Mouse (Mus musculus): ENCODE measurements around the gene Cdh5. TPM values are rescaled to one million over a fixed set of nuclear protein-coding genes. Genes with fewer than 3 reads are reported as not detected.

Cdh5 gene
- polyA plus RNA-seq, 1 experiment from 2014 or later = 12.7 TPM

GRCm38 (mm10) chr8:104186827-104187226 lies 85.4 kb downstream of the Cdh5 start:
- WGBS = 95% methylated on average over 4 of the region's 4 CpGs
- no peaks in the 10 kb centered on the region for H3K27me3 ChIP-seq (ENCODE audit: control insufficient read depth, insufficient read depth, low read length)
- no peak overlapping the region for H3K4me2 ChIP-seq (ENCODE audit: low read length)
- ATAC-seq (ENCODE audit: low FRiP score, low TSS enrichment) = no peak
- no peak overlapping the region for H3K27ac ChIP-seq (replicated peaks; ENCODE audit: low read depth, low read length)
- no peak overlapping the region for H3K9ac ChIP-seq (replicated peaks; ENCODE audit: low read length)
- no peak for DNase-seq
- no peaks in the 10 kb centered on the region for H3K9me3 ChIP-seq (ENCODE audit: control insufficient read depth, low read length)
- no peaks in the 10 kb centered on the region for H3K36me3 ChIP-seq (ENCODE audit: control insufficient read depth, insufficient read depth, low read length)
- peaks cover 8% of the 10 kb centered on the region for H3K4me1 ChIP-seq (ENCODE audit: control insufficient read depth, insufficient read depth, low read length)
- H3K4me3 ChIP-seq (replicated peaks; ENCODE audit: low read depth, low read length) = no peak overlapping the region

GRCm38 (mm10) chr8:104187622-104188021 lies 86.2 kb downstream of the Cdh5 start:
- H3K27me3 ChIP-seq (ENCODE audit: control insufficient read depth, insufficient read depth, low read length) = no peaks in the 10 kb centered on the region
- no peak overlapping the region for H3K4me3 ChIP-seq (replicated peaks; ENCODE audit: low read depth, low read length)
- WGBS = 92% methylated on average over 6 of the region's 6 CpGs
- no peak overlapping the region for H3K27ac ChIP-seq (replicated peaks; ENCODE audit: low read depth, low read length)
- no peak overlapping the region for H3K4me2 ChIP-seq (ENCODE audit: low read length)
- no peaks in the 10 kb centered on the region for H3K36me3 ChIP-seq (ENCODE audit: control insufficient read depth, insufficient read depth, low read length)
- no peak overlapping the region for H3K9ac ChIP-seq (replicated peaks; ENCODE audit: low read length)
- H3K9me3 ChIP-seq (ENCODE audit: control insufficient read depth, low read length) = no peaks in the 10 kb centered on the region
- no peak for ATAC-seq (ENCODE audit: low FRiP score, low TSS enrichment)
- DNase-seq = no peak
- H3K4me1 ChIP-seq (ENCODE audit: control insufficient read depth, insufficient read depth, low read length) = peaks cover 12% of the 10 kb centered on the region

GRCm38 (mm10) chr8:104188459-104188858 lies 87.0 kb downstream of the Cdh5 start:
- ATAC-seq (ENCODE audit: low FRiP score, low TSS enrichment) (no peak), DNase-seq (no peak)
- no peak overlapping the region for H3K4me3 ChIP-seq (replicated peaks; ENCODE audit: low read depth, low read length)
- no peak overlapping the region for H3K27ac ChIP-seq (replicated peaks; ENCODE audit: low read depth, low read length)
- 67% methylated on average over 5 of the region's 5 CpGs for WGBS
- no peaks in the 10 kb centered on the region for H3K36me3 ChIP-seq (ENCODE audit: control insufficient read depth, insufficient read depth, low read length)
- no peaks in the 10 kb centered on the region for H3K27me3 ChIP-seq (ENCODE audit: control insufficient read depth, insufficient read depth, low read length)
- H3K4me1 ChIP-seq (ENCODE audit: control insufficient read depth, insufficient read depth, low read length) = peaks cover 12% of the 10 kb centered on the region
- H3K9me3 ChIP-seq (ENCODE audit: control insufficient read depth, low read length) = no peaks in the 10 kb centered on the region
- H3K4me2 ChIP-seq (ENCODE audit: low read length) = no peak overlapping the region
- H3K9ac ChIP-seq (replicated peaks; ENCODE audit: low read length) = no peak overlapping the region

- Histone ChIP-seq H3K4me1 (ENCODE audit: control insufficient read depth, insufficient read depth, low read length) (peaks cover 12% of the 10 kb centered on the region), H3K27me3 (ENCODE audit: control insufficient read depth, insufficient read depth, low read length) (no peaks in the 10 kb centered on the region), H3K4me2 (ENCODE audit: low read length) (no peak overlapping the region; the same call in 1 of the 2 replicates), H3K9me3 (ENCODE audit: control insufficient read depth, low read length) (no peaks in the 10 kb centered on the region), H3K27ac (replicated peaks; ENCODE audit: low read depth, low read length) (peak overlapping the region; percentile 52; the same call in 1 of the 2 replicates), H3K4me3 (replicated peaks; ENCODE audit: low read depth, low read length) (no peak overlapping the region), H3K9ac (replicated peaks; ENCODE audit: low read length) (no peak overlapping the region), H3K36me3 (ENCODE audit: control insufficient read depth, insufficient read depth, low read length) (no peaks in the 10 kb centered on the region)
- WGBS = 34% methylated on average over 6 of the region's 6 CpGs
- ATAC-seq (ENCODE audit: low FRiP score, low TSS enrichment) (no peak), DNase-seq (no peak)
These were observed 89.5 kb downstream of the Cdh5 start for GRCm38 (mm10) chr8:104190777-104191468.

GRCm38 (mm10) chr8:104191496-104191895 lies 90.1 kb downstream of the Cdh5 start:
- no peaks in the 10 kb centered on the region for H3K9me3 ChIP-seq (ENCODE audit: control insufficient read depth, low read length)
- no peak overlapping the region for H3K9ac ChIP-seq (replicated peaks; ENCODE audit: low read length)
- peak overlapping the region; percentile 52; the same call in 1 of the 2 replicates for H3K27ac ChIP-seq (replicated peaks; ENCODE audit: low read depth, low read length)
- 16% methylated on average over 11 of the region's 11 CpGs for WGBS
- DNase-seq (peak; percentile 64), ATAC-seq (ENCODE audit: low FRiP score, low TSS enrichment) (no peak; the same call in 1 of the 2 replicates)
- no peaks in the 10 kb centered on the region for H3K27me3 ChIP-seq (ENCODE audit: control insufficient read depth, insufficient read depth, low read length)
- no peaks in the 10 kb centered on the region for H3K36me3 ChIP-seq (ENCODE audit: control insufficient read depth, insufficient read depth, low read length)
- H3K4me1 ChIP-seq (ENCODE audit: control insufficient read depth, insufficient read depth, low read length) = peaks cover 12% of the 10 kb centered on the region
- no peak overlapping the region for H3K4me3 ChIP-seq (replicated peaks; ENCODE audit: low read depth, low read length)
- H3K4me2 ChIP-seq (ENCODE audit: low read length) = peak overlapping the region; percentile 12

Other genes starting within 250 kb of the Cdh5 start
- 6.3 and 8.3 TPM in 2 replicates for gene Bean1, start 68.8 kb downstream of the Cdh5 start, polyA plus RNA-seq (2014; fragmentation: Nextera tagmentation; extraction: Ambion mirVana)
- gene Tk2, start 146.9 kb downstream of the Cdh5 start, polyA plus RNA-seq (2014; fragmentation: Nextera tagmentation; extraction: Ambion mirVana) = 43.7 and 56.6 TPM in 2 replicates
- 30.3 and 31.4 TPM in 2 replicates for gene Cklf, start 149.2 kb downstream of the Cdh5 start, polyA plus RNA-seq (2014; fragmentation: Nextera tagmentation; extraction: Ambion mirVana)
- gene Cmtm2a, start 191.6 kb downstream of the Cdh5 start, polyA plus RNA-seq (2014; fragmentation: Nextera tagmentation; extraction: Ambion mirVana) = not detected in 2 replicates
- gene Gm45711, start 208.5 kb downstream of the Cdh5 start, polyA plus RNA-seq (2014; fragmentation: Nextera tagmentation; extraction: Ambion mirVana) = not detected in 2 replicates
- not detected in 2 replicates for gene Cmtm1, start 208.5 kb downstream of the Cdh5 start, polyA plus RNA-seq (2014; fragmentation: Nextera tagmentation; extraction: Ambion mirVana)
- gene Gm11020, start 219.9 kb downstream of the Cdh5 start, polyA plus RNA-seq (2014; fragmentation: Nextera tagmentation; extraction: Ambion mirVana) = not detected in 2 replicates
- gene Cmtm2b, start 220.6 kb downstream of the Cdh5 start, polyA plus RNA-seq (2014; fragmentation: Nextera tagmentation; extraction: Ambion mirVana) = not detected in 2 replicates
- gene Cmtm3, start 237.8 kb downstream of the Cdh5 start, polyA plus RNA-seq (2014; fragmentation: Nextera tagmentation; extraction: Ambion mirVana) = 28.6 and 36.9 TPM in 2 replicates

Data from midbrain, embryonic 14.5 days (tissue).